Mouse (Mus musculus): ENCODE measurements around the gene Cpxm2. TPM values are rescaled to one million over a fixed set of nuclear protein-coding genes. Genes with fewer than 3 reads are reported as not detected.

Gene Cpxm2
- polyA plus RNA-seq, 1 experiment from 2014 or later = 1.6 TPM

GRCm38 (mm10) chr7:132110308-132110707 is 44.2 kb downstream of the Cpxm2 start:
- H3K9ac ChIP-seq (ENCODE audit: low read depth, low read length) = no peak overlapping the region
- WGBS = 70% methylated on average over 3 of the region's 3 CpGs
- H3K36me3 ChIP-seq (ENCODE audit: control insufficient read depth, insufficient read depth, low read length) = no peaks in the 10 kb centered on the region
- no peak overlapping the region for H3K27ac ChIP-seq (ENCODE audit: low read length)
- no peak for ATAC-seq
- H3K9me3 ChIP-seq (replicated peaks; ENCODE audit: control insufficient read depth, low read length, poor library complexity, severe bottlenecking) = no peaks in the 10 kb centered on the region
- H3K27me3 ChIP-seq (ENCODE audit: control insufficient read depth, insufficient read depth, low read depth, low read length) = no peaks in the 10 kb centered on the region
- no peak overlapping the region for H3K4me3 ChIP-seq (ENCODE audit: low read depth, low read length)
- no peaks in the 10 kb centered on the region for H3K4me1 ChIP-seq (ENCODE audit: control insufficient read depth, insufficient read depth, low read length)
- H3K4me2 ChIP-seq (ENCODE audit: low read length) = no peak overlapping the region

- WGBS = 89% methylated on average over 4 of the region's 4 CpGs
- ATAC-seq = no peak
Measured at GRCm38 (mm10) chr7:132106891-132107290, 47.6 kb downstream of the Cpxm2 start.

GRCm38 (mm10) chr7:132105326-132105725 is 49.2 kb downstream of the Cpxm2 start:
- H3K36me3 ChIP-seq (ENCODE audit: control insufficient read depth, insufficient read depth, low read length) = no peaks in the 10 kb centered on the region
- no peak for ATAC-seq
- no peak overlapping the region for H3K9ac ChIP-seq (ENCODE audit: low read depth, low read length)
- H3K27me3 ChIP-seq (ENCODE audit: control insufficient read depth, insufficient read depth, low read depth, low read length) = no peaks in the 10 kb centered on the region
- H3K9me3 ChIP-seq (replicated peaks; ENCODE audit: control insufficient read depth, low read length, poor library complexity, severe bottlenecking) = no peaks in the 10 kb centered on the region
- no peak overlapping the region for H3K4me2 ChIP-seq (ENCODE audit: low read length)
- WGBS = 73% methylated on average over 4 of the region's 4 CpGs
- H3K27ac ChIP-seq (ENCODE audit: low read length) = no peak overlapping the region
- H3K4me3 ChIP-seq (ENCODE audit: low read depth, low read length) = no peak overlapping the region
- H3K4me1 ChIP-seq (ENCODE audit: control insufficient read depth, insufficient read depth, low read length) = no peaks in the 10 kb centered on the region

More at GRCm38 (mm10) chr7:132106891-132107290, 47.6 kb downstream of the Cpxm2 start:
- no peaks in the 10 kb centered on the region for H3K9me3 ChIP-seq (replicated peaks; ENCODE audit: control insufficient read depth, low read length, poor library complexity, severe bottlenecking)
- H3K4me1 ChIP-seq (ENCODE audit: control insufficient read depth, insufficient read depth, low read length) = no peaks in the 10 kb centered on the region
- no peak overlapping the region for H3K4me3 ChIP-seq (ENCODE audit: low read depth, low read length)
- no peak overlapping the region for H3K27ac ChIP-seq (ENCODE audit: low read length)
- no peaks in the 10 kb centered on the region for H3K27me3 ChIP-seq (ENCODE audit: control insufficient read depth, insufficient read depth, low read depth, low read length)
- H3K9ac ChIP-seq (ENCODE audit: low read depth, low read length) = no peak overlapping the region
- no peak overlapping the region for H3K4me2 ChIP-seq (ENCODE audit: low read length)
- H3K36me3 ChIP-seq (ENCODE audit: control insufficient read depth, insufficient read depth, low read length) = no peaks in the 10 kb centered on the region

- Histone ChIP-seq H3K27ac (ENCODE audit: low read length) (no peak overlapping the region), H3K9ac (ENCODE audit: low read depth, low read length) (no peak overlapping the region), H3K36me3 (ENCODE audit: control insufficient read depth, insufficient read depth, low read length) (no peaks in the 10 kb centered on the region), H3K4me3 (ENCODE audit: low read depth, low read length) (no peak overlapping the region), H3K4me2 (ENCODE audit: low read length) (no peak overlapping the region), H3K27me3 (ENCODE audit: control insufficient read depth, insufficient read depth, low read depth, low read length) (no peaks in the 10 kb centered on the region), H3K4me1 (ENCODE audit: control insufficient read depth, insufficient read depth, low read length) (no peaks in the 10 kb centered on the region), H3K9me3 (replicated peaks; ENCODE audit: control insufficient read depth, low read length, poor library complexity, severe bottlenecking) (no peaks in the 10 kb centered on the region)
- ATAC-seq = no peak
- WGBS = 89% methylated on average over 4 of the region's 4 CpGs
Measured at GRCm38 (mm10) chr7:132098441-132098840, 56.1 kb downstream of the Cpxm2 start.

- H3K9ac ChIP-seq (ENCODE audit: low read depth, low read length) = no peak overlapping the region
Measured at GRCm38 (mm10) chr7:132094666-132095065, 59.9 kb downstream of the Cpxm2 start.

GRCm38 (mm10) chr7:132091551-132091950 is 63.0 kb downstream of the Cpxm2 start:
- no peaks in the 10 kb centered on the region for H3K27me3 ChIP-seq (ENCODE audit: control insufficient read depth, insufficient read depth, low read depth, low read length)
- no peaks in the 10 kb centered on the region for H3K9me3 ChIP-seq (replicated peaks; ENCODE audit: control insufficient read depth, low read length, poor library complexity, severe bottlenecking)
- ATAC-seq = no peak
- H3K9ac ChIP-seq (ENCODE audit: low read depth, low read length) = no peak overlapping the region
- H3K36me3 ChIP-seq (ENCODE audit: control insufficient read depth, insufficient read depth, low read length) = no peaks in the 10 kb centered on the region
- 84% methylated on average over 7 of the region's 7 CpGs for WGBS
- H3K4me1 ChIP-seq (ENCODE audit: control insufficient read depth, insufficient read depth, low read length) = no peaks in the 10 kb centered on the region
- H3K4me2 ChIP-seq (ENCODE audit: low read length) = no peak overlapping the region
- no peak overlapping the region for H3K27ac ChIP-seq (ENCODE audit: low read length)
- no peak overlapping the region for H3K4me3 ChIP-seq (ENCODE audit: low read depth, low read length)

More at GRCm38 (mm10) chr7:132094666-132095065, 59.9 kb downstream of the Cpxm2 start:
- no peak overlapping the region for H3K4me2 ChIP-seq (ENCODE audit: low read length)
- WGBS = 80% methylated on average over 7 of the region's 7 CpGs
- no peak overlapping the region for H3K27ac ChIP-seq (ENCODE audit: low read length)
- H3K9me3 ChIP-seq (replicated peaks; ENCODE audit: control insufficient read depth, low read length, poor library complexity, severe bottlenecking) = no peaks in the 10 kb centered on the region
- no peak for ATAC-seq
- no peak overlapping the region for H3K4me3 ChIP-seq (ENCODE audit: low read depth, low read length)
- no peaks in the 10 kb centered on the region for H3K4me1 ChIP-seq (ENCODE audit: control insufficient read depth, insufficient read depth, low read length)
- no peaks in the 10 kb centered on the region for H3K36me3 ChIP-seq (ENCODE audit: control insufficient read depth, insufficient read depth, low read length)
- H3K27me3 ChIP-seq (ENCODE audit: control insufficient read depth, insufficient read depth, low read depth, low read length) = no peaks in the 10 kb centered on the region

DNA sequence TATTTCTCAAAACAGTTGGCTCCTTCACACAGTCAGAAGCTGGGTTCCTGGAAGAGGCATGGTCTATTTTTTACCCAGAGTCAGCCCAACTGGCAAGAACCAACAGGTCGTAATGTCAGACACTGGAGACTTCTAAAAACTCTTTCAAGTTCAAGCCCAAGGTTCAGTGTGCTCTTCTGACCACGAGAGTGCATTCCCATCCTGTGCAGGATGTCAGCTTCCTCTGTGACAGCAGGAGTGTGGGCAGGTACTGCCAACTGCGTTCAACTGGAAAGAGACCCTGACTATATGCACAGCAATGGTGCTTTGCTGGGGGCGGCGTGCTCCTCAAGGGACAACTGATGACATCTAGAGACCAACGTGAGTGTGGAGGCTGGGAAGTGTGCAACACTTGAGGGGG is 65.9 kb downstream of the Cpxm2 start:
- Histone ChIP-seq H3K9me3 (replicated peaks; ENCODE audit: control insufficient read depth, low read length, poor library complexity, severe bottlenecking) (no peaks in the 10 kb centered on the region), H3K4me1 (ENCODE audit: control insufficient read depth, insufficient read depth, low read length) (no peaks in the 10 kb centered on the region), H3K4me3 (ENCODE audit: low read depth, low read length) (no peak overlapping the region), H3K4me2 (ENCODE audit: low read length) (no peak overlapping the region), H3K27ac (ENCODE audit: low read length) (no peak overlapping the region), H3K36me3 (ENCODE audit: control insufficient read depth, insufficient read depth, low read length) (no peaks in the 10 kb centered on the region), H3K9ac (ENCODE audit: low read depth, low read length) (no peak overlapping the region), H3K27me3 (ENCODE audit: control insufficient read depth, insufficient read depth, low read depth, low read length) (no peaks in the 10 kb centered on the region)
- no peak for ATAC-seq
- 80% methylated on average over 6 of the region's 6 CpGs for WGBS

DNA sequence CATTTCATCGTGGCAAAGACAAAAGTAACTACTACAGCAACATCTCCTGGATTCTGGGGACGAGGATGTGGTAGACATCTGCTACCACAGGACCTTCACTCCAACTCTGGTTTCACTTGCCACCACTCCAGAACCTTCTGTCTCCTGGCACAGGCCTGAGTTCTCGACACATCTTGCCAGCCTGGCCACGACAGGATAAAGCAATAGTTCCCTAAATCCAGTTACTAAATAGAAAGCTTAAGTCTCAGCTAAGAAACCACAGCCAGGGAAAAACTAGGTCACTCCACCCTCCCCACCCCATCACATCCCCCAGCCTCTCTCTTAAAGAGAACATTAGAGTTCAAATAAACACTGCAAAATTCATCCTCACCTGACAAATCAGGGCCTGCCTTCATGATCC is 66.4 kb downstream of the Cpxm2 start:
- H3K4me1 ChIP-seq (ENCODE audit: control insufficient read depth, insufficient read depth, low read length) = no peaks in the 10 kb centered on the region
- H3K4me3 ChIP-seq (ENCODE audit: low read depth, low read length) = no peak overlapping the region
- no peak overlapping the region for H3K27ac ChIP-seq (ENCODE audit: low read length)
- H3K27me3 ChIP-seq (ENCODE audit: control insufficient read depth, insufficient read depth, low read depth, low read length) = no peaks in the 10 kb centered on the region
- H3K4me2 ChIP-seq (ENCODE audit: low read length) = no peak overlapping the region
- ATAC-seq = no peak
- H3K36me3 ChIP-seq (ENCODE audit: control insufficient read depth, insufficient read depth, low read length) = no peaks in the 10 kb centered on the region
- no peak overlapping the region for H3K9ac ChIP-seq (ENCODE audit: low read depth, low read length)
- no peaks in the 10 kb centered on the region for H3K9me3 ChIP-seq (replicated peaks; ENCODE audit: control insufficient read depth, low read length, poor library complexity, severe bottlenecking)
- 77% methylated on average over 4 of the region's 4 CpGs for WGBS

GRCm38 (mm10) chr7:132075825-132076224 is 78.7 kb downstream of the Cpxm2 start:
- H3K9ac ChIP-seq (ENCODE audit: low read depth, low read length) = no peak overlapping the region
- no peaks in the 10 kb centered on the region for H3K36me3 ChIP-seq (ENCODE audit: control insufficient read depth, insufficient read depth, low read length)
- 0 out of 2 replicates have a peak, but pooled peaks cover 2% of the 10 kb centered on the region for H3K9me3 ChIP-seq (replicated peaks; ENCODE audit: control insufficient read depth, low read length, poor library complexity, severe bottlenecking)
- H3K27ac ChIP-seq (ENCODE audit: low read length) = no peak overlapping the region
- WGBS = 85% methylated on average over 1 of the region's 1 CpGs
- H3K4me3 ChIP-seq (ENCODE audit: low read depth, low read length) = no peak overlapping the region
- H3K4me1 ChIP-seq (ENCODE audit: control insufficient read depth, insufficient read depth, low read length) = 0 out of 2 replicates have a peak, but pooled peaks cover 2% of the 10 kb centered on the region
- no peaks in the 10 kb centered on the region for H3K27me3 ChIP-seq (ENCODE audit: control insufficient read depth, insufficient read depth, low read depth, low read length)
- no peak for ATAC-seq
- H3K4me2 ChIP-seq (ENCODE audit: low read length) = no peak overlapping the region

Data from midbrain, embryonic 16.5 days (tissue).